Mouse (Mus musculus) urinary bladder, adult 2 months (tissue): ENCODE data around the gene Coro7. TPM values are rescaled to one million over a fixed set of nuclear protein-coding genes. Genes with fewer than 3 reads are reported as not detected.
"Not testable (repeated sequence)": the region's sequence is repeated elsewhere in the genome, so short reads cannot be mapped to it uniquely, and the experiment has no call there.

Experiments
- DNase-seq: peaks from one replicate; pipeline ENCODE4 v3.0.0; 2022; ENCODE audit warnings: low spot score
- polyA plus RNA-seq: library from polyadenylated mRNA; depleted of rRNA; stranded (reverse); fragments of >200 nt; gene quantifications from 2 replicates; pipeline ENCODE4 v1.2.3, GENCODE M21; 2012; rRNA removed

The Coro7 gene
- polyA plus RNA-seq = 32.6 and 33.5 TPM in 2 replicates

- peak; percentile 56 for DNase-seq
Observed at GRCm38 (mm10) chr16:4679121-4680018, at the start of gene Coro7. Coro7 (minus strand) TSS chr16:4679777.

- DNase-seq = no peak
Observed at GRCm38 (mm10) chr16:4727963-4728362, 48.4 kb upstream of the Coro7 start.

- DNase-seq = no peak
Observed at GRCm38 (mm10) chr16:4727526-4727925, 47.9 kb upstream of the Coro7 start.

- peak; percentile 27 for DNase-seq
Observed at GRCm38 (mm10) chr16:4726528-4727128, 47.1 kb upstream of the Coro7 start.

GRCm38 (mm10) chr16:4725780-4726527 lies 46.4 kb upstream of the Coro7 start, which contains the start of gene Hmox2:
Hmox2 (plus strand) TSS chr16:4726361.
- DNase-seq = peak; percentile 95

GRCm38 (mm10) chr16:4725266-4725665 lies 45.7 kb upstream of the Coro7 start:
- no peak for DNase-seq

- no peak for DNase-seq
Observed at GRCm38 (mm10) chr16:4722915-4723209, 43.3 kb upstream of the Coro7 start.

- no peak for DNase-seq
Observed at GRCm38 (mm10) chr16:4722128-4722914, 42.7 kb upstream of the Coro7 start.

- DNase-seq = peak; percentile 38
Observed at GRCm38 (mm10) chr16:4718753-4719518, 39.4 kb upstream of the Coro7 start, which contains the start of gene Nmral1. Nmral1 (minus strand) TSS chr16:4719356.

- DNase-seq = no peak
Observed at GRCm38 (mm10) chr16:4717866-4718265, 38.3 kb upstream of the Coro7 start.

- no peak for DNase-seq
Observed at GRCm38 (mm10) chr16:4713861-4714710, 34.5 kb upstream of the Coro7 start.

GRCm38 (mm10) chr16:4711173-4711572 lies 31.6 kb upstream of the Coro7 start:
- DNase-seq = no peak

- no peak for DNase-seq
Observed at GRCm38 (mm10) chr16:4705541-4705940, 26.0 kb upstream of the Coro7 start.

GRCm38 (mm10) chr16:4702646-4703045 lies 23.1 kb upstream of the Coro7 start:
- no peak for DNase-seq

GRCm38 (mm10) chr16:4701211-4701610 lies 21.6 kb upstream of the Coro7 start:
- no peak for DNase-seq

- not testable (repeated sequence) for DNase-seq
Observed at GRCm38 (mm10) chr16:4689371-4689770, 9.8 kb upstream of the Coro7 start.

GRCm38 (mm10) chr16:4684457-4684791 lies 4.8 kb upstream of the Coro7 start:
- no peak for DNase-seq

GRCm38 (mm10) chr16:4683581-4684456 lies 4.2 kb upstream of the Coro7 start:
- peak; percentile 99 for DNase-seq

- DNase-seq = no peak
Observed at GRCm38 (mm10) chr16:4683193-4683580, 3.6 kb upstream of the Coro7 start.
